Mouse (Mus musculus) intestine, postnatal 0 days (tissue): ENCODE measurements around the gene Nphp4. TPM values are rescaled to one million over a fixed set of nuclear protein-coding genes. Genes with fewer than 3 reads are reported as not detected.
"Not testable (repeated sequence)": the region's sequence is repeated elsewhere in the genome, so short reads cannot be mapped to it uniquely, and the experiment has no call there.

Experiments
- ATAC-seq: fragments of 200-750 bp; cut with Nextera tagmentation; 2 replicates; pipeline ENCODE4 v1.8.0; 2017; ENCODE audit warnings: mild to moderate bottlenecking, moderate TSS enrichment, moderate library complexity
- H3K27ac ChIP-seq: fragments of 300-500 bp; sonication (generic); 2 replicates; pipeline ENCODE4 v1.5.1; 2014; ENCODE audit warnings: mild to moderate bottlenecking, low read depth, low read length, moderate library complexity
- H3K27me3 ChIP-seq: fragments of 300-500 bp; sonication (generic); replicated peaks from 2 replicates; pipeline ENCODE4 v1.6.1; 2014; ENCODE audit warnings: low read length, mixed read lengths; ENCODE audit not compliant: control insufficient read depth, insufficient read depth
- H3K36me3 ChIP-seq: fragments of 300-500 bp; sonication (generic); 2 replicates; pipeline ENCODE4 v1.6.1; 2014; ENCODE audit warnings: mild to moderate bottlenecking, moderate library complexity; ENCODE audit not compliant: control insufficient read depth, insufficient read depth
- H3K4me1 ChIP-seq: fragments of 300-500 bp; sonication (generic); replicated peaks from 2 replicates; pipeline ENCODE4 v1.6.1; 2014; ENCODE audit warnings: antibody characterized with exemption, low read length, mixed read lengths; ENCODE audit not compliant: control insufficient read depth, insufficient read depth
- H3K4me2 ChIP-seq: fragments of 300-500 bp; sonication (generic); replicated peaks from 2 replicates; pipeline ENCODE4 v1.6.1; 2014; ENCODE audit warnings: low read depth, mild to moderate bottlenecking, moderate library complexity
- H3K4me3 ChIP-seq: fragments of 300-500 bp; sonication (generic); 2 replicates; pipeline ENCODE4 v1.5.1; 2014; ENCODE audit warnings: low read depth, low read length
- H3K9ac ChIP-seq: fragments of 300-500 bp; sonication (generic); 2 replicates; pipeline ENCODE4 v1.6.1; 2014; ENCODE audit warnings: mild to moderate bottlenecking, low read depth, low read length
- H3K9me3 ChIP-seq: fragments of 300-500 bp; sonication (generic); 2 replicates; pipeline ENCODE4 v1.6.1; 2016; ENCODE audit warnings: mixed run types; ENCODE audit not compliant: control insufficient read depth
- CTCF ChIP-seq: sonication (generic); IDR thresholded peaks from 2 replicates; pipeline ENCODE4 v1.5.1; 2016; ENCODE audit warnings: low read depth, mild to moderate bottlenecking, control low read depth, antibody characterized with exemption, moderate library complexity
- WGBS: fragments of 180-500 bp; shearing (Covaris S2); extraction: QIAGEN DNeasy Blood & Tissue Kit; methylation state at CpG from one replicate; pipeline ENCODE4 v1.1.7; 2014; 5-methylcytosine and 5-hydroxymethylcytosine counted together
- polyA plus RNA-seq: library from polyadenylated mRNA; unstranded; fragments of >200 nt; fragmentation: Nextera tagmentation; extraction: Ambion mirVana; gene quantifications from 2 replicates; pipeline ENCODE4 v1.2.1, GENCODE M21; 2015

Gene Nphp4
- polyA plus RNA-seq, 1 experiment from 2014 or later: 0.47 TPM

DNA sequence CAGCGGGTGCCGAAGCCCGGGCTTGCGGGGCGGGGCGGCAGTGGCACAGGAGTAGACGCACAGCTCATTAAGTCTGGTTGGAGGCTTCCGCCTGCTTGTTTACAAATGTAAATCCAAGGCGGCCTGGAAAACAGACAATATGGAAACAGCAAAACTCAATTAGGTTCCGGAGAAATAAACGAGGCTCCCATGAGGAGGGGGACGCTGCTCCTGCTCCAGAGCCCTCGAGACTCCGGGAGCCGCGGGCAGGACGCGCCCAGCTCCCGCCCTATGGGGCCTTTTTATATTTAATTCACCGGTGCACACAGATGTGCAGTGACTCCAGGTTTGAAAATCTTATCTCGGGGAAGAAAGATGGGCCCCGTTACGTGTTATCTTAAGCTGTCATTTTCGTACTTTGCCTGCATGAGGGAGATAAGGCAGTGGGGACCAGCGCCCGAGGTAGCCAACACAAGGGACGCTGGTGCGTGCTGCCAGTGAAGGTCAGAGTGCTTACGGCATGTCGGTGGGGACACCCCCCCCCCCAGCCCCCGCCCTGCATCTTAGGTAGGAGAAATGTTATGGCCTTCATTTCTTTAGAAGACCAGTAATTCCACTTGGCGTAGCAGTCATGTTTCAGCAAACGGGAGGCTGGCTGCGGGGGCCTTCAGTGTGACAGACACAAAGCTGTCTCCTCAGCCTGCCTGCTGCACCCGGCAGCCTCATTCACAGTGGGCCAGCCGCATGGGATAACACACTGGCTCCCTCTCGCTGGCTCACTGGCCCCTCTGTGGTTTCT is 71.6 kb downstream of the Nphp4 start:
- H3K27ac ChIP-seq: no peak overlapping the region
- H3K4me3 ChIP-seq: no peak overlapping the region
- H3K4me1 ChIP-seq: no peaks in the 10 kb centered on the region
- H3K36me3 ChIP-seq: no peaks in the 10 kb centered on the region
- ATAC-seq: no peak
- H3K27me3 ChIP-seq: no peaks in the 10 kb centered on the region
- TF ChIP-seq CTCF: no peak
- H3K4me2 ChIP-seq: no peak overlapping the region
- H3K9me3 ChIP-seq: no peaks in the 10 kb centered on the region
- H3K9ac ChIP-seq: no peak overlapping the region
- 34% methylated on average over 37 of the region's 37 CpGs for WGBS

DNA sequence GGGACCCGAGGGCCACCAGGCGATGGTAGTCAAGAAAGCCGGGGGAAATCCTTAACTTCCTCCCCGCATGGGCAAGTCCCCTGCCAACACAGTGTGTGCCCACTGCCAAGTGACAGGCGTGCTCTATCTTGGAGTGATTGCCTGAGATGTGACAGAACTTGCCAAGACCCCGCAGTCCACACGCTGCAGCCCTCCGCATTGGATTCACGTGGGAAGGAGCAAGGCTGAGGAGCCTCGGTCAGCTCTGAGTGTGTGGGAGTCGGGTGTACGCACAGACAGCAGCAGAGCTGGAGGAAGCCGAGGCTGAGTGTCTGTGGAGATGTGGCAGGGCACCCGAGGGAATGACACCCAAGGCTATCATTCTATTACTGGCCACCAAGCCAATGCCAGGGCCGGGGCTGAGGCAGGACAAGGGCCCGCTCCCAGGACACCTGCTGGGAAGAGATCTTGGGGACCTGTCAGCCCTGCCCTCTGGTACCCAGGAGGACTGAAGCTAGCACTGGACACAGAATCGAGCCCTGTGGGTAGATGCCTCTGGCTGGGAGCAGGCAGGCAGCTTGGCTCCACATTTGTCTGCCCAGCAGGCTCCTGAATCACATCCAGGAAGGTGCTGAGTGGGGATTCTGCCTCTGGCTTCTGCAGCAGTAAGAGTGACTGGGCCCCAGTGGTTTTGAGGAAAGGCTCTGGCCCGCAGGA is 73.1 kb downstream of the Nphp4 start:
- Histone ChIP-seq H3K36me3 (no peaks in the 10 kb centered on the region), H3K9me3 (no peaks in the 10 kb centered on the region), H3K4me1 (no peaks in the 10 kb centered on the region), H3K4me3 (no peak overlapping the region), H3K9ac (no peak overlapping the region), H3K27me3 (no peaks in the 10 kb centered on the region), H3K27ac (no peak overlapping the region), H3K4me2 (no peak overlapping the region)
- WGBS: 90% methylated on average over 18 of the region's 18 CpGs
- no peak for TF ChIP-seq CTCF
- ATAC-seq: no peak

DNA sequence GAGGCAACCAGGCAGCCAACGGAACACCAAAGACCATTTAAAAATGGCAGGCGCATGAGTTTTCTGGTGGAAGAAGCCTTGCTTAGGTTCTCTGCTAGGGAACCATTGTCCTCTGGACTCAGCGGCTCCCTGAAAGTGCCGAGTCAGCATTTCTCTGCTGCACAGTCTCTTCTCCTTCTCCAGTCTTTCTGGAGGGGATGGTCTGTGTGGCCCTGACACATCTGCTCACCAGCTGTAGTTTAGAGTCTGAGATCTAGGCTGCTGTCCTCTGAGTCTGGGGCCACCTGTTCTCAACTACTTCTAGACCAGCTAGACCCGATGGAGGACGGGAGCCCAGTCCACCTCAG is 73.7 kb downstream of the Nphp4 start:
- Histone ChIP-seq H3K9ac (no peak overlapping the region), H3K9me3 (no peaks in the 10 kb centered on the region), H3K36me3 (no peaks in the 10 kb centered on the region), H3K4me1 (no peaks in the 10 kb centered on the region), H3K27ac (no peak overlapping the region), H3K4me3 (no peak overlapping the region), H3K4me2 (no peak overlapping the region), H3K27me3 (no peaks in the 10 kb centered on the region)
- WGBS: 96% methylated on average over 6 of the region's 6 CpGs
- TF ChIP-seq CTCF: no peak
- ATAC-seq: no peak

DNA sequence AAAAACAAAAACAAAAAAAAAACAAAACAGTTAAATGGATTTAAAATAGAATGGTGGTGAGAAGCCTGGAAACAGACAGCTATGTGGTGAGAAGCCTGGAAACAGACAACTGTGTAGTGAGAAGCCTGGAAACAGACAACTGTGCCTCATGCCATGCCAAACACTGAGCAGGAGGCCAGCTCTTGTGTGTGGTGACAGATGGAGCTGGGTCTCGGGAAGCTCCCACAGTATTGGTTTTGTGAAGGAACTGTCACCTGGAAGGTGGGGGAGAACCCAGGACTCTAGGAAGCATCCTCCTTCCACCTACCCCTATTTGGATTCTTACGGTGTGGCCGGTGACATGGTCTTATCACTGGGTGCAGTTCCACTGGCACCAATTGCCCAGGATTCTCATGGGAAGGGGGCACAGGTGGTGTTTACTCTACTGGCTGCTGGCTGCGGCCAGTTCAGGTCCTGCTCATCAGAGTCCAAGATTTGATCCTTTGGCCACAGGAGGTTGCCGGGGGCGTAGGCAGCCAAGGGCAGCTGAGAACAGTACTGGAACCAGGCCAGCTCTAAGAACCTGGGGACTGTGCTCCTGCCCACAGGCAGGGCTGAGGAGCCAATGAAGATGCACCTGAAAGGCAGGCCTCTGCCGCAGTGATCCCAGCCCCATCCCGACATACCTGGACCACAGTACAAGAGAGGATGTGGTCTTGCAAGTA is 77.2 kb downstream of the Nphp4 start:
- Histone ChIP-seq H3K36me3 (no peaks in the 10 kb centered on the region), H3K4me1 (no peaks in the 10 kb centered on the region), H3K27ac (no peak overlapping the region), H3K27me3 (no peaks in the 10 kb centered on the region), H3K4me3 (no peak overlapping the region), H3K9ac (no peak overlapping the region), H3K9me3 (no peaks in the 10 kb centered on the region), H3K4me2 (no peak overlapping the region)
- 93% methylated on average over 8 of the region's 8 CpGs for WGBS
- ATAC-seq: no peak
- TF ChIP-seq CTCF: no peak

DNA sequence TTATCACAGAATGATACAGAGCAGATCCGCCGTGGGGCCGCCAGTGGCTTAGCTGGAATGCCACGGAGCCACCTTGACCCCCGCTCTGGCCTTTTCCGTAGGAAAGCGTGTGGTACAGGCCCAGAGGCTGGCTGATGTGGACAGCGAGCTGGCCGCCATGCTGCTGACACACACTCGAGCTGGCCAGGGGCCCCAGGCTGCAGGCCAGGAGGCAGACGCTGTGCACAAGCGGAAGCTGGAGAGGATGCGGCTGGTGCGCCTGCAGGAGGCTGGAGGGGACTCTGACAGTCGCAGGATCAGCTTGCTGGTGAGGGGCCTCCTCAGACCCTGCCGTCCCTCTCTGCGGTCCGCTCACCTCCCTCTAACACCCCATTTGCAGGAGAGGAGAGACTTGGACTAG is 77.9 kb downstream of the Nphp4 start:
- H3K4me1 ChIP-seq: no peaks in the 10 kb centered on the region
- H3K36me3 ChIP-seq: no peaks in the 10 kb centered on the region
- 57% methylated on average over 18 of the region's 18 CpGs for WGBS
- H3K9me3 ChIP-seq: no peaks in the 10 kb centered on the region
- H3K4me3 ChIP-seq: no peak overlapping the region
- H3K4me2 ChIP-seq: no peak overlapping the region
- H3K27me3 ChIP-seq: no peaks in the 10 kb centered on the region
- no peak for TF ChIP-seq CTCF
- H3K9ac ChIP-seq: no peak overlapping the region
- H3K27ac ChIP-seq: no peak overlapping the region
- no peak for ATAC-seq

DNA sequence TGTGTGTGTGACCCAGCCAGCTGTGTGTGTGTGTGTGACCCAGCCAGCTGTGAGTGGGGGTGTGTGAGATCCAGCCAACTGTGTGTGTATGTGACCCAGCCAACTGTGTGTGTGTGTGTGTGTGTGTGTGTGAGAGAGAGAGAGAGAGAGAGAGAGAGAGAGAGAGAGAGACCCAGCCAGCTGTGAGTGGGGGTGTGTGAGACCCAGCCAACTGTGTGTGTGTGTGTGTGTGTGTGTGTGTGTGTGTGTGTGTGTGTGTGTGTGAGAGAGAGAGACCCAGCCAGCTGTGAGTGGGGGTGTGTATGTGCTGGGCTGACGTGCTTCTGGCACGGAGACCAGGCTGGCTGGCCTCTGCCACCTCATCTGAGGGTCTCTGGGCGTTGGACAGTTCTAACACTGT is 79.3 kb downstream of the Nphp4 start:
- not testable (repeated sequence) for H3K9me3 ChIP-seq, H3K4me2 ChIP-seq, H3K27me3 ChIP-seq, H3K4me3 ChIP-seq, H3K4me1 ChIP-seq, H3K9ac ChIP-seq, ATAC-seq, H3K27ac ChIP-seq, H3K36me3 ChIP-seq
- 55% methylated on average over 3 of the region's 3 CpGs for WGBS
